Comparison of ENCODE assay signal across 9 mouse cellular contexts in genomic region chr2:114011838-114012237, GRCm38 (mm10). TPM values are rescaled to one million over a fixed set of nuclear protein-coding genes. Genes with fewer than 3 reads are reported as not detected.
DNase-seq lines count a peak whose midpoint lies in the region; ATAC-seq and TF ChIP-seq lines count a peak whose summit lies in the region.
"Had no signal": no experiment of that assay in that cellular context is flagged by ENCODE, and none has a peak within 500 bp of the region (broad histone marks: within the 10 kb centered on the region; RNA-seq: fewer than 3 reads in every experiment).

No protein-coding gene starts in this region.

- H3K4me3 ChIP-seq in gastrocnemius, adult 2 months = no peak overlapping the region
- H3K4me3 ChIP-seq in forebrain, embryonic 16.5 days (replicated peaks; ENCODE audit: low read length) = no peak overlapping the region
- H3K4me3 ChIP-seq in limb, embryonic 14.5 days (replicated peaks; ENCODE audit: low read length) = no peak overlapping the region
- no peak overlapping the region for H3K4me3 ChIP-seq in thymus, adult 2 months (ENCODE audit: control insufficient read depth, insufficient read depth, low read length)

- WGBS in forebrain, embryonic 16.5 days = 48% methylated on average over 4 of the region's 4 CpGs
- 66% methylated on average over 3 of the region's 4 CpGs for WGBS in limb, embryonic 14.5 days
- 49% methylated on average over 4 of the region's 4 CpGs for WGBS in thymus, adult 2 months

- H3K27me3 ChIP-seq in forebrain, embryonic 16.5 days (replicated peaks; ENCODE audit: control insufficient read depth, insufficient read depth, low read length) = 0 out of 2 replicates have a peak, but pooled peaks cover 4% of the 10 kb centered on the region
- H3K27me3 ChIP-seq in limb, embryonic 14.5 days (ENCODE audit: control insufficient read depth, insufficient read depth, low read length) = peaks cover 44% of the 10 kb centered on the region
- H3K27me3 ChIP-seq in thymus, adult 2 months (ENCODE audit: control insufficient read depth, insufficient read depth, low read length) = no peaks in the 10 kb centered on the region; the same call in 1 of the 2 replicates

- peak overlapping the region; percentile 22; the same call in 1 of the 2 replicates for H3K4me2 ChIP-seq in forebrain, embryonic 16.5 days (ENCODE audit: low read length)
- no peak overlapping the region for H3K4me2 ChIP-seq in limb, embryonic 14.5 days (replicated peaks; ENCODE audit: low read depth, low read length, severe bottlenecking)

- H3K27ac ChIP-seq in gastrocnemius, adult 2 months = no peak overlapping the region
- H3K27ac ChIP-seq in forebrain, embryonic 16.5 days (ENCODE audit: low read length) = no peak overlapping the region
- H3K27ac ChIP-seq in limb, embryonic 14.5 days (replicated peaks; ENCODE audit: low read depth, low read length) = no peak overlapping the region
- H3K27ac ChIP-seq in thymus, adult 2 months (ENCODE audit: control insufficient read depth, insufficient read depth, low read length) = no peak overlapping the region

- TF ChIP-seq POLR2A in limb, embryonic 14.5 days (IDR thresholded peaks at IDR 0.05; ENCODE audit: borderline replicate concordance, extremely low read depth, insufficient read depth, insufficient read length) = no peak
- no peak for TF ChIP-seq POLR2A in thymus, adult 2 months (IDR thresholded peaks at IDR 0.05; ENCODE audit: control insufficient read depth, extremely low read depth, insufficient read depth, low read length, poor library complexity)

- H3K9ac ChIP-seq in forebrain, embryonic 16.5 days (replicated peaks; ENCODE audit: low read depth, low read length) = no peak overlapping the region
- H3K9ac ChIP-seq in limb, embryonic 14.5 days (ENCODE audit: low read depth, low read length, severe bottlenecking) = no peak overlapping the region

- no peak for ATAC-seq in forebrain, embryonic 16.5 days
- no peak for ATAC-seq in limb, embryonic 14.5 days (ENCODE audit: low FRiP score, low read depth)

- peak; percentile 51 for DNase-seq in gastrocnemius, postnatal 10 days
- no peak for DNase-seq in gastrocnemius, adult 2 months
- DNase-seq in NIH3T3 (ENCODE audit: low read depth) = peak; percentile 80
- DNase-seq in limb, embryonic 14.5 days (ENCODE audit: low spot score) = peak; percentile 83
- peak; percentile 40 for DNase-seq in ovary, postnatal 14 days (ENCODE audit: low spot score)
- DNase-seq in thymus, adult 2 months = no peak
- DNase-seq in spleen, postnatal 36 days (ENCODE audit: low spot score in 2 of 2) = no peak

- no peaks in the 10 kb centered on the region for H3K36me3 ChIP-seq in forebrain, embryonic 16.5 days (ENCODE audit: control insufficient read depth, insufficient read depth)
- H3K36me3 ChIP-seq in limb, embryonic 14.5 days (ENCODE audit: control insufficient read depth, insufficient read depth, low read length) = no peaks in the 10 kb centered on the region
- H3K36me3 ChIP-seq in thymus, adult 2 months (ENCODE audit: control insufficient read depth, insufficient read depth, low read length) = no peaks in the 10 kb centered on the region

- no peaks in the 10 kb centered on the region for H3K9me3 ChIP-seq in forebrain, embryonic 16.5 days (ENCODE audit: control insufficient read depth, low read length)
- H3K9me3 ChIP-seq in limb, embryonic 14.5 days (ENCODE audit: control insufficient read depth, low read length) = no peaks in the 10 kb centered on the region

- intact Hi-C loops in gastrocnemius, adult 2 months (cut with DNase I) = no loop called here

- H3K4me1 ChIP-seq in forebrain, embryonic 16.5 days (replicated peaks; ENCODE audit: control insufficient read depth, insufficient read depth, low read length) = peaks cover 10% of the 10 kb centered on the region
- H3K4me1 ChIP-seq in limb, embryonic 14.5 days (ENCODE audit: control insufficient read depth, insufficient read depth, low read length) = peaks cover 9% of the 10 kb centered on the region; the same call in 1 of the 2 replicates
- no peaks in the 10 kb centered on the region for H3K4me1 ChIP-seq in thymus, adult 2 months (replicated peaks; ENCODE audit: control insufficient read depth, insufficient read depth, low read length)

- TF ChIP-seq CTCF in gastrocnemius, adult 2 months (IDR thresholded peaks at IDR 0.05) = no peak
- no peak for TF ChIP-seq CTCF in thymus, adult 2 months (IDR thresholded peaks at IDR 0.05; ENCODE audit: borderline replicate concordance, control insufficient read depth, extremely low read depth, insufficient read depth, low read length, poor library complexity)

RNA-seq across cellular contexts. Expression of gene Gjd2, which starts 1.6 kb away (rescaled TPM):
- not detected for total RNA-seq in gastrocnemius, postnatal 10 days (2021)
- total RNA-seq in gastrocnemius, adult 2 months (2021) = not detected
- 2.7 and 6.6 TPM in 2 replicates for polyA plus RNA-seq in forebrain, embryonic 16.5 days (2015; fragmentation: Nextera tagmentation; extraction: Ambion mirVana)
- 0.24 and 0.30 TPM in 2 replicates for polyA plus RNA-seq in limb, embryonic 14.5 days (2012; rRNA removed)
- polyA plus RNA-seq in limb, embryonic 14.5 days (2014; fragmentation: Nextera tagmentation; extraction: Ambion mirVana) = 0.07 TPM in 1 of 2 replicates, not detected in the other
- 0.04 and 0.06 TPM in 2 replicates for polyA plus RNA-seq in thymus, adult 2 months (2012; rRNA removed)
- polyA plus RNA-seq: heart, embryonic 14.5 days had no signal

RNA-seq across cellular contexts. Expression of gene Actc1, which starts 41.5 kb away (rescaled TPM):
- 1,000 to 10,000 TPM; 3,096 to 4,913 TPM for total RNA-seq in gastrocnemius, postnatal 10 days (2021)
- total RNA-seq in gastrocnemius, adult 2 months (2021) = 100 to 1,000 TPM; 143 to 261 TPM
- polyA plus RNA-seq in forebrain, embryonic 16.5 days (2015; fragmentation: Nextera tagmentation; extraction: Ambion mirVana) = 0.56 and 2.6 TPM in 2 replicates
- 1,344 and 1,405 TPM in 2 replicates for polyA plus RNA-seq in limb, embryonic 14.5 days (2012; rRNA removed)
- polyA plus RNA-seq in limb, embryonic 14.5 days (2014; fragmentation: Nextera tagmentation; extraction: Ambion mirVana) = 905 and 1,255 TPM in 2 replicates
- 68.8 and 728 TPM in 2 replicates for polyA plus RNA-seq in thymus, adult 2 months (2012; rRNA removed)

Comparison
In these comparisons a context has a peak if more than half of its experiments do, and no peak if none do; other contexts are left out.
1. DNase-seq: peak in gastrocnemius, postnatal 10 days (single experiment), NIH3T3 (single experiment), limb, embryonic 14.5 days (single experiment) and ovary, postnatal 14 days (single experiment); none in gastrocnemius, adult 2 months (single experiment), thymus, adult 2 months (single experiment) and spleen, postnatal 36 days (0 of 2).
2. RNA of gene Actc1, which starts 41.5 kb away (polyA plus RNA-seq): 905 to 1,405 TPM in limb, embryonic 14.5 days and 68.8 to 728 TPM in thymus, adult 2 months; 0.56 to 2.6 TPM in forebrain, embryonic 16.5 days; every median in the first group is over 10 times any median in the second.